Mouse (Mus musculus) spleen, adult 2 months (tissue): ENCODE results near the gene Coa3. TPM values are rescaled to one million over a fixed set of nuclear protein-coding genes. Genes with fewer than 3 reads are reported as not detected.

Experiments
- DNase-seq, 2 experiments: peaks; one replicate each; pipeline versions ENCODE4 v3.0.0 to v3.0.0-alpha.2; 2012 to 2021; ENCODE audit warnings: low spot score in 2 of 2, low read depth in 1 of 2
- H3K27ac ChIP-seq: fragments of 200-500 bp; 2 replicates; pipeline ENCODE4 v1.5.1; 2012; ENCODE audit warnings: low read length, inconsistent platforms; ENCODE audit not compliant: insufficient read depth
- H3K27me3 ChIP-seq: fragments of 200-500 bp; 2 replicates; pipeline ENCODE4 v1.6.1; 2012; ENCODE audit warnings: mild to moderate bottlenecking, moderate library complexity, low read length, inconsistent platforms; ENCODE audit not compliant: control insufficient read depth, insufficient read depth
- H3K36me3 ChIP-seq: fragments of 200-500 bp; 2 replicates; pipeline ENCODE4 v1.6.1; 2012; ENCODE audit warnings: mild to moderate bottlenecking, low read length, inconsistent platforms; ENCODE audit not compliant: control insufficient read depth, insufficient read depth
- H3K4me1 ChIP-seq: fragments of 200-500 bp; 2 replicates; pipeline ENCODE4 v1.6.1; 2011; ENCODE audit warnings: inconsistent platforms; ENCODE audit not compliant: control insufficient read depth, insufficient read depth, insufficient read length
- H3K4me3 ChIP-seq: fragments of 200-500 bp; 2 replicates; pipeline ENCODE4 v1.5.1; 2011; ENCODE audit warnings: mild to moderate bottlenecking, inconsistent platforms; ENCODE audit not compliant: insufficient read depth, insufficient read length; ENCODE audit errors: extremely low read depth
- CTCF ChIP-seq: fragments of 200-500 bp; IDR thresholded peaks from 2 replicates; pipeline ENCODE4 v1.5.1; 2011; ENCODE audit warnings: mild to moderate bottlenecking, inconsistent platforms; ENCODE audit not compliant: insufficient read depth, insufficient read length, insufficient replicate concordance; ENCODE audit errors: extremely low read depth
- POLR2A ChIP-seq: fragments of 200-500 bp; IDR thresholded peaks from 2 replicates; pipeline ENCODE4 v1.6.1; 2011; ENCODE audit warnings: low read depth, low read length, inconsistent platforms
- WGBS: fragments of 180-500 bp; shearing (Covaris S2); methylation state at CpG from one replicate; pipeline ENCODE4 v1.1.7; 2018; 5-methylcytosine and 5-hydroxymethylcytosine counted together
- polyA plus RNA-seq: library from polyadenylated mRNA; depleted of rRNA; stranded (reverse); fragments of >200 nt; gene quantifications from 2 replicates; pipeline ENCODE4 v1.2.3, GENCODE M21; 2012; rRNA removed

The Coa3 gene
- polyA plus RNA-seq, 1 experiment = 148 TPM

- WGBS = 39% methylated on average over 6 of the region's 6 CpGs
- DNase-seq = no peak
- TF ChIP-seq POLR2A (no peak), CTCF (no peak)
- Histone ChIP-seq H3K4me3 (no peak overlapping the region), H3K36me3 (no peaks in the 10 kb centered on the region), H3K4me1 (no peaks in the 10 kb centered on the region), H3K27ac (no peak overlapping the region; the same call in 1 of the 2 replicates), H3K27me3 (no peaks in the 10 kb centered on the region)
Observed at GRCm38 (mm10) chr11:101232010-101232839, 46.7 kb downstream of the Coa3 start.

GRCm38 (mm10) chr11:101230991-101231871 lies 47.7 kb downstream of the Coa3 start:
- WGBS = 16% methylated on average over 18 of the region's 18 CpGs
- H3K4me3 ChIP-seq = peak overlapping the region; percentile 10; the same call in 1 of the 2 replicates
- H3K27ac ChIP-seq = peak overlapping the region; percentile 52
- peaks cover 3% of the 10 kb centered on the region; the same call in 1 of the 2 replicates for H3K4me1 ChIP-seq
- DNase-seq = no peak
- TF ChIP-seq CTCF = no peak
- no peak for TF ChIP-seq POLR2A
- H3K36me3 ChIP-seq = no peaks in the 10 kb centered on the region
- H3K27me3 ChIP-seq = no peaks in the 10 kb centered on the region

- no peak for DNase-seq
- H3K27ac ChIP-seq = peak overlapping the region; percentile 52
- no peaks in the 10 kb centered on the region for H3K27me3 ChIP-seq
- TF ChIP-seq POLR2A (no peak), CTCF (no peak)
- no peak overlapping the region for H3K4me3 ChIP-seq
- peaks cover 3% of the 10 kb centered on the region; the same call in 1 of the 2 replicates for H3K4me1 ChIP-seq
- H3K36me3 ChIP-seq = no peaks in the 10 kb centered on the region
- WGBS = 84% methylated on average over 5 of the region's 5 CpGs
Observed at GRCm38 (mm10) chr11:101230526-101230925, 48.4 kb downstream of the Coa3 start.

- no peaks in the 10 kb centered on the region for H3K36me3 ChIP-seq
- DNase-seq = no peak
- TF ChIP-seq POLR2A (no peak), CTCF (no peak)
- H3K27me3 ChIP-seq = no peaks in the 10 kb centered on the region
- WGBS = 75% methylated on average over 2 of the region's 2 CpGs
- H3K4me3 ChIP-seq = no peak overlapping the region
- peaks cover 5% of the 10 kb centered on the region for H3K4me1 ChIP-seq
- H3K27ac ChIP-seq = no peak overlapping the region
Observed at GRCm38 (mm10) chr11:101230061-101230511, 48.8 kb downstream of the Coa3 start.

- Histone ChIP-seq H3K27ac (peak overlapping the region; percentile 25; the same call in 1 of the 2 replicates), H3K4me3 (no peak overlapping the region), H3K4me1 (peaks cover 5% of the 10 kb centered on the region), H3K27me3 (no peaks in the 10 kb centered on the region), H3K36me3 (no peaks in the 10 kb centered on the region)
- 62% methylated on average over 8 of the region's 8 CpGs for WGBS
- no peak for DNase-seq
- TF ChIP-seq CTCF (no peak), POLR2A (no peak)
Observed at GRCm38 (mm10) chr11:101229361-101229900, 49.5 kb downstream of the Coa3 start.

Other genes starting within 250 kb of the Coa3 start
- 28.6 and 34.8 TPM in 2 replicates for gene Naglu, start 209.1 kb downstream of the Coa3 start, polyA plus RNA-seq
- gene Hsd17b1, start 200.7 kb downstream of the Coa3 start, polyA plus RNA-seq = 1.2 and 1.3 TPM in 2 replicates
- gene Coasy, start 196.5 kb downstream of the Coa3 start, polyA plus RNA-seq = 26.6 and 36.9 TPM in 2 replicates
- 20.3 and 23.9 TPM in 2 replicates for gene Mlx, start 191.8 kb downstream of the Coa3 start, polyA plus RNA-seq
- 0.85 and 0.90 TPM in 2 replicates for gene Psmc3ip, start 183.7 kb downstream of the Coa3 start, polyA plus RNA-seq
- 57.8 and 61.3 TPM in 2 replicates for gene Retreg3, start 159.2 kb downstream of the Coa3 start, polyA plus RNA-seq
- gene Tubg1, start 159.2 kb downstream of the Coa3 start, polyA plus RNA-seq = 16.4 and 17.7 TPM in 2 replicates
- 3.6 and 4.8 TPM in 2 replicates for gene Tubg2, start 123.2 kb downstream of the Coa3 start, polyA plus RNA-seq
- 1.3 and 1.4 TPM in 2 replicates for gene Cntnap1, start 108.6 kb downstream of the Coa3 start, polyA plus RNA-seq
- gene Plekhh3, start 107.8 kb downstream of the Coa3 start, polyA plus RNA-seq = 5.8 and 8.4 TPM in 2 replicates
- gene Ccr10, start 103.7 kb downstream of the Coa3 start, polyA plus RNA-seq = 1.6 and 1.9 TPM in 2 replicates
- gene Ezh1, start 52.7 kb downstream of the Coa3 start, polyA plus RNA-seq = 28.3 and 30.9 TPM in 2 replicates
- gene Ramp2, start 33.1 kb downstream of the Coa3 start, polyA plus RNA-seq = 47.6 and 59.7 TPM in 2 replicates
- gene Vps25, start 25.4 kb downstream of the Coa3 start, polyA plus RNA-seq = 56.3 and 62.2 TPM in 2 replicates
- 1.9 and 2.2 TPM in 2 replicates for gene Wnk4, start 18.5 kb downstream of the Coa3 start, polyA plus RNA-seq
- gene Cntd1, start 102 bp downstream of the Coa3 start, polyA plus RNA-seq = 0.06 and 0.19 TPM in 2 replicates
- 64.0 and 98.6 TPM in 2 replicates for gene Becn1, start 23.2 kb upstream of the Coa3 start, polyA plus RNA-seq
- 58.1 and 73.8 TPM in 2 replicates for gene Psme3, start 37.1 kb upstream of the Coa3 start, polyA plus RNA-seq
- 9.1 and 10.6 TPM in 2 replicates for gene Aoc2, start 45.9 kb upstream of the Coa3 start, polyA plus RNA-seq
- 2.2 and 2.3 TPM in 2 replicates for gene Aoc3, start 51.5 kb upstream of the Coa3 start, polyA plus RNA-seq
- gene G6pc, start 88.4 kb upstream of the Coa3 start, polyA plus RNA-seq = 0.07 TPM in 1 of 2 replicates, not detected in the other
- gene Aarsd1, start 138.5 kb upstream of the Coa3 start, polyA plus RNA-seq = 17.3 and 18.3 TPM in 2 replicates
- gene Gm27029, start 145.7 kb upstream of the Coa3 start, polyA plus RNA-seq = 0.11 and 0.29 TPM in 2 replicates
- gene Rundc1, start 146.0 kb upstream of the Coa3 start, polyA plus RNA-seq = 14.2 and 18.3 TPM in 2 replicates
- gene Ptges3l, start 146.2 kb upstream of the Coa3 start, polyA plus RNA-seq = 1.1 TPM in 2 replicates
- gene Rpl27, start 163.2 kb upstream of the Coa3 start, polyA plus RNA-seq = 430 and 509 TPM in 2 replicates
- 44.3 and 53.1 TPM in 2 replicates for gene Ifi35, start 169.3 kb upstream of the Coa3 start, polyA plus RNA-seq
- gene Rnd2, start 185.9 kb upstream of the Coa3 start, polyA plus RNA-seq = 2.4 and 3.2 TPM in 2 replicates
- gene Vat1, start 187.1 kb upstream of the Coa3 start, polyA plus RNA-seq = 56.9 and 59.6 TPM in 2 replicates